Mouse (Mus musculus) CH12.LX (cell line): ENCODE results near the gene Dnajb11. TPM values are rescaled to one million over a fixed set of nuclear protein-coding genes. Genes with fewer than 3 reads are reported as not detected.

Experiments used
- DNase-seq: peaks from one replicate; pipeline ENCODE4 v3.0.0-alpha.2; 2013; ENCODE audit errors: extremely low read depth
- H3K27ac ChIP-seq: 2 replicates; pipeline ENCODE4 v1.5.1; 2012; ENCODE audit warnings: low read depth, mild to moderate bottlenecking, control low read depth, moderate library complexity; ENCODE audit not compliant: insufficient read depth
- H3K27me3 ChIP-seq: replicated peaks from 2 replicates; pipeline ENCODE3; 2012; ENCODE audit warnings: inconsistent platforms
- H3K36me3 ChIP-seq, 2 experiments: replicated peaks in 1 of 2; 2 replicates each; pipeline versions ENCODE3 to v1.6.1; 2012; ENCODE audit warnings: inconsistent platforms in 1 of 2, low read length in 1 of 2, mild to moderate bottlenecking in 1 of 2, mixed read lengths in 1 of 2, moderate library complexity in 1 of 2; ENCODE audit not compliant: control insufficient read depth in 1 of 2, insufficient read depth in 1 of 2
- H3K4me1 ChIP-seq, 2 experiments: 2 replicates each; pipeline ENCODE4 v1.6.1; 2012; ENCODE audit warnings: inconsistent platforms in 1 of 2, moderate library complexity in 1 of 2; ENCODE audit not compliant: insufficient read depth in 2 of 2, control insufficient read depth in 1 of 2
- H3K4me2 ChIP-seq: 2 replicates; pipeline ENCODE4 v1.6.1; 2012; ENCODE audit warnings: low read depth, mild to moderate bottlenecking, control low read depth; ENCODE audit not compliant: poor library complexity, insufficient read depth, severe bottlenecking
- H3K4me3 ChIP-seq, 3 experiments: fragments of 150-350 bp in 1 of 3; sonication (generic) in 1 of 3; replicated peaks in 1 of 3; 2 replicates each; pipeline versions ENCODE3 to v1.5.1; 2011 to 2012; ENCODE audit warnings: low read depth in 2 of 3, low read length in 2 of 3, mild to moderate bottlenecking in 2 of 3, moderate library complexity in 2 of 3, control low read depth in 1 of 3, improper control_type of control experiment in 1 of 3, inconsistent platforms in 1 of 3, mixed read lengths in 1 of 3; ENCODE audit not compliant: poor library complexity in 1 of 3
- H3K79me2 ChIP-seq: replicated peaks from 2 replicates; pipeline ENCODE4 v1.6.1; 2012; ENCODE audit warnings: mild to moderate bottlenecking, moderate library complexity; ENCODE audit not compliant: control insufficient read depth, poor library complexity, insufficient read depth, severe bottlenecking; ENCODE audit errors: extremely low read depth
- H3K9ac ChIP-seq: 2 replicates; pipeline ENCODE4 v1.6.1; 2012; ENCODE audit warnings: low read depth, mild to moderate bottlenecking, control low read depth, moderate library complexity; ENCODE audit not compliant: insufficient read depth
- H3K9me3 ChIP-seq: replicated peaks from 2 replicates; pipeline ENCODE3; 2012; ENCODE audit warnings: low read length, inconsistent platforms, mixed read lengths
- CHD2 ChIP-seq: IDR thresholded peaks from 2 replicates; pipeline ENCODE4 v1.6.1; 2011; ENCODE audit warnings: low read length, improper control_type of control experiment
- CTCF ChIP-seq, 2 experiments: IDR thresholded peaks in 1 of 2; conservative IDR thresholded peaks in 1 of 2; 2 replicates each; pipeline ENCODE4 v1.5.1; 2011 to 2012; ENCODE audit warnings: low read depth in 2 of 2, low read length in 2 of 2, improper control_type of control experiment in 1 of 2, inconsistent platforms in 1 of 2, mild to moderate bottlenecking in 1 of 2, moderate library complexity in 1 of 2
- ELF1 ChIP-seq: IDR thresholded peaks from 2 replicates; pipeline ENCODE4 v1.6.1; 2014; ENCODE audit warnings: low read depth, mild to moderate bottlenecking, inconsistent platforms, low read length, improper control_type of control experiment
- ETS1 ChIP-seq: conservative IDR thresholded peaks from 2 replicates; pipeline ENCODE4 v1.6.1; 2012; ENCODE audit warnings: low read depth, mild to moderate bottlenecking, inconsistent platforms, low read length, improper control_type of control experiment, moderate library complexity
- GABPA ChIP-seq: IDR thresholded peaks from 2 replicates; pipeline ENCODE4 v1.6.1; 2012; ENCODE audit warnings: low read depth, low read length, improper control_type of control experiment, inconsistent platforms; ENCODE audit not compliant: insufficient replicate concordance
- IRF4 ChIP-seq: IDR thresholded peaks from 2 replicates; pipeline ENCODE4 v1.6.1; 2014; ENCODE audit warnings: low read depth, mild to moderate bottlenecking, inconsistent platforms, low read length, improper control_type of control experiment
- JUN ChIP-seq: IDR thresholded peaks from 2 replicates; pipeline ENCODE4 v1.6.1; 2011; ENCODE audit warnings: low read depth, mild to moderate bottlenecking, low read length, improper control_type of control experiment, moderate library complexity; ENCODE audit not compliant: insufficient read depth
- JUND ChIP-seq: conservative IDR thresholded peaks from 2 replicates; pipeline ENCODE4 v1.6.1; 2011; ENCODE audit warnings: low read depth, low read length, improper control_type of control experiment
- KAT2A ChIP-seq: IDR thresholded peaks from 2 replicates; pipeline ENCODE4 v1.6.1; 2012; ENCODE audit warnings: low read length, improper control_type of control experiment, inconsistent platforms; ENCODE audit not compliant: insufficient replicate concordance
- MAZ ChIP-seq: IDR thresholded peaks from 2 replicates; pipeline ENCODE4 v1.6.1; 2012; ENCODE audit warnings: low read depth, mild to moderate bottlenecking, inconsistent platforms, low read length, improper control_type of control experiment, moderate library complexity
- MXI1 ChIP-seq: IDR thresholded peaks from 2 replicates; pipeline ENCODE4 v1.6.1; 2011; ENCODE audit warnings: mild to moderate bottlenecking, low read depth, low read length, improper control_type of control experiment
- NELFE ChIP-seq: IDR thresholded peaks from 2 replicates; pipeline ENCODE4 v1.6.1; 2011; ENCODE audit warnings: low read depth, low read length, improper control_type of control experiment
- RAD21 ChIP-seq: IDR thresholded peaks from 2 replicates; pipeline ENCODE4 v1.6.1; 2011; ENCODE audit warnings: low read depth, mild to moderate bottlenecking, low read length, improper control_type of control experiment, moderate library complexity
- RCOR1 ChIP-seq: conservative IDR thresholded peaks from 2 replicates; pipeline ENCODE4 v1.6.1; 2012; ENCODE audit warnings: low read depth, mild to moderate bottlenecking, inconsistent platforms, low read length, improper control_type of control experiment
- SIN3A ChIP-seq: IDR thresholded peaks from 2 replicates; pipeline ENCODE4 v1.6.1; 2012; ENCODE audit warnings: low read length, improper control_type of control experiment, inconsistent platforms
- TCF12 ChIP-seq: IDR thresholded peaks from 2 replicates; pipeline ENCODE4 v1.6.1; 2014; ENCODE audit warnings: low read depth, mild to moderate bottlenecking, inconsistent platforms, low read length, improper control_type of control experiment
- UBTF ChIP-seq: IDR thresholded peaks from 2 replicates; pipeline ENCODE4 v1.6.1; 2012; ENCODE audit warnings: low read depth, mild to moderate bottlenecking, inconsistent platforms, low read length, improper control_type of control experiment, moderate library complexity
- USF2 ChIP-seq: conservative IDR thresholded peaks from 2 replicates; pipeline ENCODE4 v1.6.1; 2011; ENCODE audit warnings: low read depth, low read length, improper control_type of control experiment
- ZC3H11A ChIP-seq: IDR thresholded peaks from 2 replicates; pipeline ENCODE4 v1.6.1; 2012; ENCODE audit warnings: low read depth, mild to moderate bottlenecking, inconsistent platforms, low read length, improper control_type of control experiment
- ZKSCAN1 ChIP-seq: IDR thresholded peaks from 2 replicates; pipeline ENCODE4 v1.6.1; 2012; ENCODE audit warnings: low read depth, inconsistent platforms, low read length, improper control_type of control experiment, borderline replicate concordance
- dilution Hi-C: fragments of 300-500 bp; cut with MboI; formaldehyde crosslinking; loops from 2 replicates; pipeline ENCODE4 v1.14.3; 2020; ENCODE audit warnings: low sequenced_read_pairs; ENCODE audit not compliant: extremely low pct_unique_long_range_greater_than_20kb, extremely low pct_ligation_motif_present
- in situ Hi-C: fragments of 300-500 bp; cut with MboI; formaldehyde crosslinking; loops from 3 replicates; pipeline ENCODE4 v1.14.3; 2019; ENCODE audit warnings: low sequenced_read_pairs, low pct_ligation_motif_present, low pct_unique_long_range_greater_than_20kb, mixed read lengths
- polyA plus RNA-seq: library from polyadenylated mRNA; unstranded; fragments of >175 nt; gene quantifications from 2 replicates; pipeline ENCODE4 v1.2.1, GENCODE M21; 2012; ENCODE audit warnings: low read depth; ENCODE audit not compliant: insufficient read length
- total RNA-seq, 2 experiments: library from RNA; depleted of rRNA; stranded (reverse); fragments of 300-350 nt in 1 of 2; fragments of >200 nt in 1 of 2; gene quantifications; 2 replicates each; pipeline ENCODE4 v1.2.3; 2012 to 2014

Dnajb11 gene
- total and polyA plus RNA-seq, 3 experiments = 122 to 206 (median 129) TPM

DNA sequence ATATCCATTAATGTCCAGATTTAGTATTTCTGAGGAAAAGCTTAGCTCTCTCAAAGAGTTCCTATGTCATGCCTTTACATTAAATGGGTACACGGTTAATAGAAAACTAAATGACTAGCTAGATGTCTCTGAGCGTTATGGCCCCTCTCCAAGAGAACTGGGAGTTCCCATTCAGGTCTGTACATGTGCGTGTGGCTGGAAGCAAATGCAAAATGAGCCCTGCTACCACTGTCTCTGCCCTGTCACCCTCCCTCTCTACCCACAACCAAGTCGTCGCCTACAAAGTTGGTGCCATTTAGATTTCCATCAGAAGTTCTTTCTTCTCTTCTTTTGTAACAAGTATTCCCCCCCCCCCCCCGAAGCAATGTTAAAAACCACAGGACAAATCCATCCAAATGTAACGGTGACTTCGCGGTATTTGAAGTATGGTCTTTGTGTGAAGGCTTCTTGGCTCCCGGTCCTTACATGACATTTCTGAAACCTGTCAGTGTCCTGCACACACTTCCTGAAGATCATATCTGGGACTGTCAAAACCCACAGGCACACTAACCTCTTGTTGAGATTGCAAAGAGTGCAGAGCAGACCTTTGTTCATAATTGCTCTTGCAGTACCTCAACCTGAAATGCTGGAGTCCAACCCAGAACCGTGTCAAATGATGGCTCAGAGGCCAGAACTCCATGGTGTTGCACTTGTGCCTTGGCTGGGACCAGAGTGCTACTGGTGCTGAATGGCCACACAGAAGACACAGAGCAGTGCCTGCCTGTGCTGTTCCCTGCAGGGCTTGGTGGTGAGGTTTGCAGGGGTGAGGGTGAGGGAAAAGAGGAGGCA lies 33.3 kb downstream of the Dnajb11 start, which contains the start of gene Ahsg:
Gene Ahsg (plus strand): TSS at position 595 of the 828 bp plus-strand sequence.
- Histone ChIP-seq H3K27me3 (no peaks in the 10 kb centered on the region), H3K4me2 (no peak within 1 kb of the TSS), H3K27ac (no peak within 1 kb of the TSS), H3K79me2 (no peaks in the 10 kb centered on the region), H3K4me3 (no peak within 1 kb of the TSS), H3K4me1 (0 out of 4 replicates have a peak, but pooled peaks cover 0 to 2% of the 10 kb centered on the region in 2 experiments), H3K36me3 (no peaks in the 10 kb centered on the region), H3K9ac (no peak within 1 kb of the TSS), H3K9me3 (no peaks in the 10 kb centered on the region)
- dilution Hi-C loops = no loop called here
- no peak for DNase-seq
- TF ChIP-seq GABPA (no peak), ZKSCAN1 (no peak), IRF4 (peak; percentile 41; the same call in 1 of the 2 replicates), ZC3H11A (no peak), ELF1 (no peak)
- in situ Hi-C loops = loop anchor here (25.0 kb wide), 1 partner anchor 546 kb away; the partner anchor contains the start of gene Rtp1

- DNase-seq = no peak
- Histone ChIP-seq H3K36me3 (no peaks in the 10 kb centered on the region), H3K27ac (no peak overlapping the region), H3K4me1 (0 out of 4 replicates have a peak, but pooled peaks cover 0 to 2% of the 10 kb centered on the region in 2 experiments), H3K4me3 (no peak overlapping the region), H3K9ac (no peak overlapping the region), H3K9me3 (no peaks in the 10 kb centered on the region), H3K79me2 (no peaks in the 10 kb centered on the region), H3K27me3 (no peaks in the 10 kb centered on the region), H3K4me2 (no peak overlapping the region)
- dilution Hi-C loops = no loop called here
- in situ Hi-C loops = loop anchor here (25.0 kb wide), 1 partner anchor 546 kb away; the partner anchor contains the start of gene Rtp1
- no peak for TF ChIP-seq KAT2A
- TF ChIP-seq JUN = no peak
- no peak for TF ChIP-seq MAZ
- no peak for TF ChIP-seq IRF4
- TF ChIP-seq RAD21 = no peak
- no peak for TF ChIP-seq TCF12
- TF ChIP-seq ETS1 = no peak
- no peak for TF ChIP-seq CTCF (conservative IDR thresholded peaks at IDR 0.05 in 1 of 2, IDR thresholded peaks at IDR 0.05 in 1 of 2; ENCODE audit: low read depth in 2 of 2, low read length in 2 of 2)
- TF ChIP-seq NELFE = no peak
- no peak for TF ChIP-seq MXI1
- TF ChIP-seq CHD2 = no peak
- no peak for TF ChIP-seq USF2
- TF ChIP-seq JUND = no peak
- no peak for TF ChIP-seq RCOR1
- TF ChIP-seq UBTF = no peak
- no peak for TF ChIP-seq GABPA
- TF ChIP-seq SIN3A = no peak
These were observed 34.1 kb downstream of the Dnajb11 start for GRCm38 (mm10) chr16:22891733-22892154.
